Mouse (Mus musculus) heart, embryonic 14.5 days (tissue): ENCODE measurements around the gene Yrdc. TPM values are rescaled to one million over a fixed set of nuclear protein-coding genes. Genes with fewer than 3 reads are reported as not detected.

ENCODE experiments used
- ATAC-seq: fragments of 200-750 bp; cut with Nextera tagmentation; 2 replicates; pipeline ENCODE4 v1.8.0; 2017; ENCODE audit warnings: low read depth, moderate TSS enrichment; ENCODE audit not compliant: insufficient number of reproducible peaks, insufficient read depth, low FRiP score
- H3K27ac ChIP-seq, 2 experiments: fragments of 200-500 bp in 1 of 2; fragments of 300-500 bp in 1 of 2; sonication (generic) in 1 of 2; replicated peaks in 1 of 2; 2 replicates each; pipeline ENCODE4 v1.5.1; 2012 to 2014; ENCODE audit warnings: low read depth in 2 of 2, low read length in 2 of 2, control low read depth in 1 of 2, mild to moderate bottlenecking in 1 of 2, mixed read lengths in 1 of 2; ENCODE audit not compliant: control insufficient read depth in 1 of 2, insufficient read depth in 1 of 2
- H3K27me3 ChIP-seq: fragments of 300-500 bp; sonication (generic); 2 replicates; pipeline ENCODE4 v1.6.1; 2014; ENCODE audit warnings: mild to moderate bottlenecking, low read length, control low read depth; ENCODE audit not compliant: control insufficient read depth, insufficient read depth
- H3K36me3 ChIP-seq: fragments of 300-500 bp; sonication (generic); 2 replicates; pipeline ENCODE4 v1.6.1; 2014; ENCODE audit warnings: mild to moderate bottlenecking, control low read depth, low read length, mixed read lengths; ENCODE audit not compliant: control insufficient read depth, insufficient read depth
- H3K4me1 ChIP-seq, 2 experiments: fragments of 200-500 bp in 1 of 2; fragments of 300-500 bp in 1 of 2; sonication (generic) in 1 of 2; 2 replicates each; pipeline ENCODE4 v1.6.1; 2012 to 2014; ENCODE audit warnings: low read length in 2 of 2, control low read depth in 1 of 2, mixed read lengths in 1 of 2; ENCODE audit not compliant: control insufficient read depth in 2 of 2, insufficient read depth in 2 of 2
- H3K4me2 ChIP-seq: fragments of 300-500 bp; sonication (generic); 2 replicates; pipeline ENCODE4 v1.6.1; 2014; ENCODE audit warnings: mild to moderate bottlenecking, low read length
- H3K4me3 ChIP-seq, 2 experiments: fragments of 200-500 bp in 1 of 2; fragments of 300-500 bp in 1 of 2; sonication (generic) in 1 of 2; 2 replicates each; pipeline ENCODE4 v1.5.1; 2012 to 2014; ENCODE audit warnings: low read length in 2 of 2, mild to moderate bottlenecking in 2 of 2, control low read depth in 1 of 2, low read depth in 1 of 2, moderate library complexity in 1 of 2; ENCODE audit not compliant: control insufficient read depth in 1 of 2, insufficient read depth in 1 of 2
- H3K9ac ChIP-seq: fragments of 300-500 bp; sonication (generic); 2 replicates; pipeline ENCODE4 v1.6.1; 2014; ENCODE audit warnings: mild to moderate bottlenecking, low read length
- H3K9me3 ChIP-seq: fragments of 300-500 bp; sonication (generic); 2 replicates; pipeline ENCODE4 v1.6.1; 2016; ENCODE audit warnings: low read length, control low read depth; ENCODE audit not compliant: control insufficient read depth
- WGBS: fragments of 180-500 bp; shearing (Covaris S2); extraction: QIAGEN DNeasy Blood & Tissue Kit; methylation state at CpG from one replicate; pipeline ENCODE4 v1.1.7; 2014; 5-methylcytosine and 5-hydroxymethylcytosine counted together
- polyA plus RNA-seq: library from polyadenylated mRNA; unstranded; fragments of >200 nt; fragmentation: Nextera tagmentation; extraction: Ambion mirVana; gene quantifications from 2 replicates; pipeline ENCODE4 v1.2.1, GENCODE M21; 2014

Gene Yrdc
- polyA plus RNA-seq, 1 experiment from 2014 or later, result 28.1 TPM

DNA sequence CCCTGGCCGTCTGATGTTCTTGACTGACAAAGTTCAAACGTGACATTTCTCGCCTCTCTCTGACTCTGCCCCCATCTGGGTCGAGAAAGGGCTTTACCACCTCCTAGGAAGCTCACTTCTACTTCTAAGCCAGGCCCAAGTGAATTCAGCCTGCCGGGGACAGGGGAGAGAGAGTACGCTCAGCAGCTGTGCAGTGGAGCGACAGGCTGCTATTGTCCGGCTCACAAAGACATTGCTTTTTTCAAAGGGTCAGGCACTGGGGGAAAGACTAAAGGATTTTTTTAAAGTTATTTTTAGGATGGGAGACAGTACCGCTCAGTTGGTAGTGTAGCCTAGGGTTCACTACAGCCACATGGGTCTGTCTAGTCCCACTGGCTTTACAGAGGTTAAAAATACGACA, 47.9 kb downstream of the Yrdc start:
- no peak for ATAC-seq

GRCm38 (mm10) chr4:124899906-124900305, 49.4 kb downstream of the Yrdc start:
- peaks cover 3 to 4% of the 10 kb centered on the region in 2 experiments for H3K4me1 ChIP-seq
- WGBS, result 52% methylated on average over 5 of the region's 5 CpGs
- H3K9ac ChIP-seq, result no peak overlapping the region
- no peaks in the 10 kb centered on the region for H3K9me3 ChIP-seq
- no peak overlapping the region for H3K27ac ChIP-seq
- no peak for ATAC-seq
- H3K36me3 ChIP-seq, result no peaks in the 10 kb centered on the region
- peaks cover 44% of the 10 kb centered on the region for H3K27me3 ChIP-seq
- H3K4me3 ChIP-seq, result no peak overlapping the region
- no peak overlapping the region for H3K4me2 ChIP-seq

More for the DNA sequence above, 47.9 kb downstream of the Yrdc start:
- H3K4me2 ChIP-seq, result no peak overlapping the region
- H3K27ac ChIP-seq, result no peak overlapping the region
- peaks cover 4 to 6% of the 10 kb centered on the region in 2 experiments for H3K4me1 ChIP-seq
- H3K9me3 ChIP-seq, result no peaks in the 10 kb centered on the region
- no peaks in the 10 kb centered on the region for H3K36me3 ChIP-seq
- no peak overlapping the region for H3K4me3 ChIP-seq
- no peak overlapping the region for H3K9ac ChIP-seq
- WGBS, result 51% methylated on average over 10 of the region's 10 CpGs
- peaks cover 54% of the 10 kb centered on the region for H3K27me3 ChIP-seq

Other genes with a start within 250 kb of the Yrdc start
- gene 3100002H09Rik, start 239.9 kb upstream of the Yrdc start, polyA plus RNA-seq, result not detected in 2 replicates
- gene Pou3f1, start 193.9 kb upstream of the Yrdc start, polyA plus RNA-seq, result 0.19 and 0.20 TPM in 2 replicates
- 38.8 and 42.5 TPM in 2 replicates for gene Utp11, start 157.1 kb upstream of the Yrdc start, polyA plus RNA-seq
- gene Fhl3, start 150.0 kb upstream of the Yrdc start, polyA plus RNA-seq, result 6.8 and 7.0 TPM in 2 replicates
- 73.4 and 73.5 TPM in 2 replicates for gene Sf3a3, start 135.9 kb upstream of the Yrdc start, polyA plus RNA-seq
- 17.3 and 18.6 TPM in 2 replicates for gene Inpp5b, start 108.8 kb upstream of the Yrdc start, polyA plus RNA-seq
- 11.4 and 14.0 TPM in 2 replicates for gene Mtf1, start 48.6 kb upstream of the Yrdc start, polyA plus RNA-seq
- 48.8 and 56.9 TPM in 2 replicates for gene 1110065P20Rik, start 517 bp downstream of the Yrdc start, polyA plus RNA-seq
- 0.14 and 0.16 TPM in 2 replicates for gene Maneal, start 11.5 kb downstream of the Yrdc start, polyA plus RNA-seq
- gene Epha10, start 30.2 kb downstream of the Yrdc start, polyA plus RNA-seq, result not detected in 2 replicates
- gene 9930104L06Rik, start 86.4 kb downstream of the Yrdc start, polyA plus RNA-seq, result 3.2 and 4.3 TPM in 2 replicates
- gene Cdca8, start 88.6 kb downstream of the Yrdc start, polyA plus RNA-seq, result 95.1 and 98.7 TPM in 2 replicates
- gene Rspo1, start 135.8 kb downstream of the Yrdc start, polyA plus RNA-seq, result 8.3 and 9.5 TPM in 2 replicates
- gene Gnl2, start 165.9 kb downstream of the Yrdc start, polyA plus RNA-seq, result 53.2 and 58.5 TPM in 2 replicates
- not detected in 2 replicates for gene Dnali1, start 215.0 kb downstream of the Yrdc start, polyA plus RNA-seq
- 19.3 and 21.2 TPM in 2 replicates for gene Snip1, start 216.0 kb downstream of the Yrdc start, polyA plus RNA-seq
- 43.8 and 46.0 TPM in 2 replicates for gene Meaf6, start 234.5 kb downstream of the Yrdc start, polyA plus RNA-seq